ENCODE assay signal across 8 mouse cellular contexts in the genomic region with DNA sequence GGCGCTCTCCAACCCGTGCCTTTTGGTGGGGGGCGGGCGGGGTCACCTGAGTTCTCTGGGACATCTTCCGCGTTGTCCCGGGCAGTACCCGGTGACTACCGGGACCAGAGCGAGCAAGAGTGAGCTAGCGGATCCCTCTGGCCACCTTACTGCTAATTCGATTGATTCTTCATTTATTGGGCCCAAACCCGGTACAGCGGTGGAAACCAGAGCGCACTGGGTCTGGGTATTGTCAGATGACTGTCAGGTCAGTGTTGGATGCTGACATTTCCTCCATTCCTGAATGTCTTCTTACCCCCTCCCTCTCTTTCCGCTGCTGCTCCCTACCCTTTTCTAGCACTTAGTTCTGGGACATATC. TPM values are rescaled to one million over a fixed set of nuclear protein-coding genes. Genes with fewer than 3 reads are reported as not detected.
DNase-seq lines count a peak whose midpoint lies in the region; ATAC-seq and TF ChIP-seq lines count a peak whose summit lies in the region.

No protein-coding gene starts in this region.

- H3K36me3 ChIP-seq in liver, adult 2 months (ENCODE audit: control insufficient read depth, insufficient read depth, low read length), result no peaks in the 10 kb centered on the region
- no peaks in the 10 kb centered on the region for H3K36me3 ChIP-seq in embryonic facial prominence, embryonic 15.5 days
- no peaks in the 10 kb centered on the region for H3K36me3 ChIP-seq in hindbrain, postnatal 0 days (ENCODE audit: insufficient read depth, low read length)
- H3K36me3 ChIP-seq in neural tube, embryonic 12.5 days, result 0 out of 2 replicates have a peak, but pooled peaks cover 3% of the 10 kb centered on the region

- no peaks in the 10 kb centered on the region for H3K79me2 ChIP-seq in liver, adult 2 months (ENCODE audit: control insufficient read depth, insufficient read depth, low read length)

- H3K9ac ChIP-seq in liver, adult 2 months (ENCODE audit: low read depth, low read length), result peak overlapping the region; percentile 71
- H3K9ac ChIP-seq in embryonic facial prominence, embryonic 15.5 days, result peak overlapping the region; percentile 57
- peak overlapping the region; percentile 74 for H3K9ac ChIP-seq in hindbrain, postnatal 0 days (replicated peaks; ENCODE audit: low read length)
- peak overlapping the region; percentile 90 for H3K9ac ChIP-seq in neural tube, embryonic 12.5 days

- H3K4me3 ChIP-seq in liver, adult 2 months (ENCODE audit: insufficient read depth, low read depth, low read length), result peak overlapping the region; percentile 63
- peak overlapping the region; percentile 75 for H3K4me3 ChIP-seq in embryonic facial prominence, embryonic 15.5 days (replicated peaks)
- peak overlapping the region; percentile 83 for H3K4me3 ChIP-seq in hindbrain, postnatal 0 days (ENCODE audit: low read length)
- H3K4me3 ChIP-seq in neural tube, embryonic 12.5 days, result peak overlapping the region; percentile 89

- H3K9me3 ChIP-seq in embryonic facial prominence, embryonic 15.5 days (replicated peaks), result no peaks in the 10 kb centered on the region
- H3K9me3 ChIP-seq in hindbrain, postnatal 0 days (ENCODE audit: low read length), result no peaks in the 10 kb centered on the region
- H3K9me3 ChIP-seq in neural tube, embryonic 12.5 days, result no peaks in the 10 kb centered on the region

- H3K27me3 ChIP-seq in liver, adult 2 months (ENCODE audit: control insufficient read depth, insufficient read depth, low read length), result peaks cover 17% of the 10 kb centered on the region
- peaks cover 24% of the 10 kb centered on the region for H3K27me3 ChIP-seq in embryonic facial prominence, embryonic 15.5 days
- H3K27me3 ChIP-seq in hindbrain, postnatal 0 days (ENCODE audit: insufficient read depth, low read length), result peaks cover 23% of the 10 kb centered on the region; the same call in 1 of the 2 replicates
- peaks cover 16% of the 10 kb centered on the region for H3K27me3 ChIP-seq in neural tube, embryonic 12.5 days (replicated peaks)

- TF ChIP-seq CTCF in liver, adult 2 months (IDR thresholded peaks at IDR 0.05; ENCODE audit: low read depth, low read length), result no peak
- TF ChIP-seq CTCF in hindbrain, postnatal 0 days (IDR thresholded peaks at IDR 0.05; ENCODE audit: low read depth), result no peak

- peak overlapping the region; percentile 99 for H3K4me2 ChIP-seq in embryonic facial prominence, embryonic 15.5 days (replicated peaks)
- peak overlapping the region; percentile 98 for H3K4me2 ChIP-seq in hindbrain, postnatal 0 days (ENCODE audit: low read depth, low read length)
- H3K4me2 ChIP-seq in neural tube, embryonic 12.5 days (replicated peaks), result peak overlapping the region; percentile 97

- DNase-seq in liver, adult 2 months (ENCODE audit: extremely low read depth, low read depth, low spot score), result no peak
- DNase-seq in liver, result no peak
- DNase-seq in hindbrain, postnatal 0 days (ENCODE audit: low spot score), result no peak
- DNase-seq in spleen, postnatal 36 days (ENCODE audit: low spot score in 2 of 2), result no peak
- no peak for DNase-seq in gastrocnemius, postnatal 10 days
- DNase-seq in gastrocnemius, postnatal 4 days (ENCODE audit: low spot score in 2 of 2), result no peak

- H3K4me1 ChIP-seq in liver, adult 2 months (ENCODE audit: control insufficient read depth, insufficient read depth, low read length), result peaks cover 2% of the 10 kb centered on the region; the same call in 1 of the 2 replicates
- peaks cover 23% of the 10 kb centered on the region for H3K4me1 ChIP-seq in embryonic facial prominence, embryonic 15.5 days
- peaks cover 5% of the 10 kb centered on the region; the same call in 1 of the 2 replicates for H3K4me1 ChIP-seq in hindbrain, postnatal 0 days (ENCODE audit: insufficient read depth, low read length)
- peaks cover 29% of the 10 kb centered on the region for H3K4me1 ChIP-seq in neural tube, embryonic 12.5 days

- TF ChIP-seq POLR2A in liver, adult 2 months (IDR thresholded peaks at IDR 0.05; ENCODE audit: extremely low read depth, insufficient read depth, low read length), result no peak

- H3K27ac ChIP-seq in liver, adult 2 months (replicated peaks; ENCODE audit: insufficient read depth, low read depth, low read length), result no peak overlapping the region
- 0 out of 2 replicates have a peak overlapping the region, but pooled peaks have one; percentile 89 for H3K27ac ChIP-seq in embryonic facial prominence, embryonic 15.5 days (replicated peaks)
- H3K27ac ChIP-seq in hindbrain, postnatal 0 days, result peak overlapping the region; percentile 71
- H3K27ac ChIP-seq in neural tube, embryonic 12.5 days, result peak overlapping the region; percentile 90

- ATAC-seq in embryonic facial prominence, embryonic 15.5 days (ENCODE audit: insufficient number of reproducible peaks, low FRiP score, low TSS enrichment, low read depth), result no peak
- no peak for ATAC-seq in hindbrain, postnatal 0 days
- no peak for ATAC-seq in neural tube, embryonic 12.5 days (ENCODE audit: low FRiP score, low read depth)

- WGBS in liver, adult 2 months, result 2% methylated on average over 16 of the region's 16 CpGs
- under 1% methylated on average over 16 of the region's 16 CpGs for WGBS in embryonic facial prominence, embryonic 15.5 days
- WGBS in hindbrain, postnatal 0 days, result 0% methylated on average over 16 of the region's 16 CpGs
- 0% methylated on average over 16 of the region's 16 CpGs for WGBS in neural tube, embryonic 12.5 days

RNA-seq across cellular contexts. Expression of gene Tshz3, which starts 0.7 kb away (rescaled TPM):
- total RNA-seq in liver, adult 2 months (2014; rRNA removed), result 0.28 and 0.47 TPM in 2 replicates
- polyA plus RNA-seq in liver, adult 2 months (2012; rRNA removed), result 0.22 and 0.34 TPM in 2 replicates
- polyA plus RNA-seq in embryonic facial prominence, embryonic 15.5 days (2015; fragmentation: Nextera tagmentation; extraction: Ambion mirVana), result 12.0 and 14.4 TPM in 2 replicates
- 25.3 and 28.4 TPM in 2 replicates for total RNA-seq in hindbrain, postnatal 0 days (2014; rRNA removed)
- 14.6 and 18.1 TPM in 2 replicates for polyA plus RNA-seq in hindbrain, postnatal 0 days (2015; fragmentation: Nextera tagmentation; extraction: Ambion mirVana)
- polyA plus RNA-seq in neural tube, embryonic 12.5 days (2016; fragmentation: Nextera tagmentation; extraction: Ambion mirVana), result 26.2 and 29.8 TPM in 2 replicates
- total RNA-seq in gastrocnemius, postnatal 10 days (2021), result 10 to 100 TPM in 1 of 2 experiments, 1 to 10 TPM in 1; 7.8 to 11.0 TPM
- total RNA-seq in gastrocnemius, postnatal 4 days (2021), result 10 to 100 TPM; 15.9 to 18.8 TPM
